20 mouse cellular contexts compared by ENCODE assay signal in the genomic region with DNA sequence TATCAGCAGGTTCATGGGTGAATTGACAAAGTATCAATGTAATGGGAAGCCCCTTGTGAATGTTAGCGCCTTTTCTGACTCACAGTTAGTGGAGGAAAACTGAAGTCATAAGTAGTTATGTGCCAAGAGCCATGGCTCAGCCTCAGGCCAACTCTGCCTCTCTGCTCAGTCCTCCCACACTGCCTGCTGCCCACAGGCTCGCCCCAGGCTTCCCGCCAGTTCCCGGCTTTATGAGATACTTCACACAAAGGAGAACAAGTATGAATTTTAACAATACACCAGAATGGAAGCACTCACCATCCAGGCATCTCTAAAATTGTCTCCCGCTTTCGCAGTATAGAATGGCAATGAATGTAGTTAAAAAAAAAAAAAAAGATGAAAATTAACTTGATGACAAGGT.
DNase-seq lines count a peak whose midpoint lies in the region; ATAC-seq lines count a peak whose summit lies in the region.
"Had no signal": no experiment of that assay in that cellular context is flagged by ENCODE, and none has a peak within 500 bp of the region (broad histone marks: within the 10 kb centered on the region; RNA-seq: fewer than 3 reads in every experiment).

No protein-coding gene starts in this region.

- H3K4me1 ChIP-seq in midbrain, embryonic 14.5 days (ENCODE audit: control insufficient read depth, insufficient read depth, low read length), result no peaks in the 10 kb centered on the region
- H3K4me1 ChIP-seq: embryonic facial prominence, embryonic 12.5 days; heart, embryonic 10.5 days; hindbrain, embryonic 15.5 days; limb, embryonic 15.5 days; midbrain, embryonic 12.5 days had no signal

- WGBS in midbrain, embryonic 14.5 days, result 90% methylated on average over 6 of the region's 6 CpGs

- no peaks in the 10 kb centered on the region for H3K27me3 ChIP-seq in midbrain, embryonic 14.5 days (ENCODE audit: control insufficient read depth, insufficient read depth, low read length)
- H3K27me3 ChIP-seq: embryonic facial prominence, embryonic 12.5 days; hindbrain, embryonic 15.5 days; limb, embryonic 15.5 days; midbrain, embryonic 12.5 days had no signal

- H3K9me3 ChIP-seq in midbrain, embryonic 14.5 days (ENCODE audit: control insufficient read depth, low read length), result no peaks in the 10 kb centered on the region
- H3K9me3 ChIP-seq: embryonic facial prominence, embryonic 12.5 days; heart, embryonic 10.5 days; hindbrain, embryonic 15.5 days; limb, embryonic 15.5 days; midbrain, embryonic 12.5 days had no signal

- peak; percentile 17 for DNase-seq in gastrocnemius, postnatal 10 days
- DNase-seq in gastrocnemius, postnatal 25 days, result no peak
- DNase-seq in brain, adult 2 months (ENCODE audit: low read depth, low spot score), result peak; percentile 75
- DNase-seq in left cerebral cortex, adult 9 months (ENCODE audit: low spot score in 2 of 2), result peak; percentile 8 to 67
- peak; percentile 57 for DNase-seq in right cerebral cortex, postnatal 25 days
- DNase-seq in midbrain, embryonic 14.5 days, result no peak
- DNase-seq in layer of hippocampus, postnatal 36 days, result no peak
- DNase-seq: cerebellum, postnatal 36 days; kidney, postnatal 10 days; liver, postnatal 0 days; lung, postnatal 4 days; thymus, adult 2 months had no signal

- H3K36me3 ChIP-seq in midbrain, embryonic 14.5 days (ENCODE audit: control insufficient read depth, insufficient read depth, low read length), result no peaks in the 10 kb centered on the region
- H3K36me3 ChIP-seq: embryonic facial prominence, embryonic 12.5 days; heart, embryonic 10.5 days; hindbrain, embryonic 15.5 days; limb, embryonic 15.5 days; midbrain, embryonic 12.5 days had no signal

- no peak overlapping the region for H3K9ac ChIP-seq in midbrain, embryonic 14.5 days (replicated peaks; ENCODE audit: low read length)
- H3K9ac ChIP-seq: embryonic facial prominence, embryonic 12.5 days; hindbrain, embryonic 15.5 days; limb, embryonic 15.5 days; liver, postnatal 0 days; midbrain, embryonic 12.5 days had no signal

- no peak overlapping the region for H3K27ac ChIP-seq in midbrain, embryonic 14.5 days (replicated peaks; ENCODE audit: low read depth, low read length)
- H3K27ac ChIP-seq: embryonic facial prominence, embryonic 12.5 days; heart, embryonic 10.5 days; hindbrain, embryonic 15.5 days; limb, embryonic 15.5 days; midbrain, embryonic 12.5 days had no signal

- no peak overlapping the region for H3K4me2 ChIP-seq in midbrain, embryonic 14.5 days (ENCODE audit: low read length)
- H3K4me2 ChIP-seq: embryonic facial prominence, embryonic 12.5 days; hindbrain, embryonic 15.5 days; limb, embryonic 15.5 days; midbrain, embryonic 12.5 days had no signal

- H3K4me3 ChIP-seq in midbrain, embryonic 14.5 days (replicated peaks; ENCODE audit: low read depth, low read length), result no peak overlapping the region
- H3K4me3 ChIP-seq: embryonic facial prominence, embryonic 12.5 days; heart, embryonic 10.5 days; hindbrain, embryonic 15.5 days; limb, embryonic 15.5 days; midbrain, embryonic 12.5 days had no signal

- no peak for ATAC-seq in midbrain, embryonic 14.5 days (ENCODE audit: low FRiP score, low TSS enrichment)
- ATAC-seq in activated CD4-positive, CD25-positive, alpha-beta regulatory T cell, adult 4 months, result no peak
- ATAC-seq: intestine, postnatal 0 days; liver, postnatal 0 days; Patski had no signal

Comparison
In these comparisons a context has a peak if more than half of its experiments do, and no peak if none do; other contexts are left out.
1. DNase-seq: peak in gastrocnemius, postnatal 10 days (single experiment), brain, adult 2 months (single experiment), left cerebral cortex, adult 9 months (2 of 2) and right cerebral cortex, postnatal 25 days (single experiment); none in gastrocnemius, postnatal 25 days (single experiment), midbrain, embryonic 14.5 days (single experiment) and layer of hippocampus, postnatal 36 days (0 of 2).